Mouse (Mus musculus) layer of hippocampus, postnatal 36 days (tissue): Measurements from ENCODE around the gene Chil1. TPM values are rescaled to one million over a fixed set of nuclear protein-coding genes. Genes with fewer than 3 reads are reported as not detected.
A peak's percentile ranks its signal among the peaks of the same experiment; 100 is the strongest.

Source experiments
- DNase-seq, 2 experiments: peaks; one replicate each; pipeline ENCODE4 v3.0.0; 2022
- total RNA-seq, 2 experiments: library from RNA; stranded (reverse); gene quantifications; 2 replicates each; pipeline ENCODE4 v1.2.3; 2021

The Chil1 gene
- total RNA-seq = 10 to 100 TPM; 11.3 to 13.8 TPM

DNA sequence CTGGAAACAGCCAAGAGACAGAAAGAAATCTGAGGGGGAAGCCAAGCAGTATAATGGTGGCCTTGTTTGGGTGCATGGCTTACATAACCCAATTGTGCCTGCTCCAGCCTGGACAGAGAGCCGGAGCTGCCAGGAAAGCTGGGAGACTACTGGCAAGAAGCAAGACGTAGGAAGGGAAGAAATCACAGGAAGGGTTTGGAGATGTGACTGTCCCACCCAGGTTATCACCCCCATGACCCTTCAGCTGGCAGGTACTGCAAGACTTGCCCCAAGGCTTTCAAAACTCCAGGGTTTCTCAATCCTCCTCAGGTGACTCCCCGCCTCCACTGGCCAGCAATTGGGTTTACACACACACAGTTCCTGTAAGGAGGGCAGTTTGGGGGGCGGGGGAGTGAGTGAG is at the start of gene Chil1:
Gene Chil1, plus strand, starts transcription at position 152 of the 400 bp plus-strand sequence.
- no peak for DNase-seq

DNA sequence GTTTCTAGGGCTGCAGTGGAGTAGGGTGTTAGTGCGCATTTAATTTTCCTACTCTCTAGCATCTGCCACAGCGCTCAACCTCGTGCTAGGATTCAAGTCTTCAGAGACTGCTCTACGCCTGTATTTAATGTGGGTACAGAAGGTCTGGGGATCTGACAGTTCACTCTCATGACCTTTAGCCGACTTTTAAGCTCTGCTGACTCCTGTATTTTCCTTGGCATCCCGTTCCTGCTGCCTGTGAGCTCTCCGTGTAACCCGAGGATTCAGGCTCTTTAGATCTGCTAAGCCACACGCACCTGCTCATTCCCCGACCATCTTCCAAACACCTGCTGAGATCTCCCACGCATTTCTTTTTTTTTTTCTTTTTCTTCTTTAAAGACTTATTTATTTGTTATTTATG is 48.7 kb upstream of the Chil1 start:
- DNase-seq = no peak

- no peak for DNase-seq
Measured at GRCm38 (mm10) chr1:134136351-134136750, 45.6 kb upstream of the Chil1 start.

DNA sequence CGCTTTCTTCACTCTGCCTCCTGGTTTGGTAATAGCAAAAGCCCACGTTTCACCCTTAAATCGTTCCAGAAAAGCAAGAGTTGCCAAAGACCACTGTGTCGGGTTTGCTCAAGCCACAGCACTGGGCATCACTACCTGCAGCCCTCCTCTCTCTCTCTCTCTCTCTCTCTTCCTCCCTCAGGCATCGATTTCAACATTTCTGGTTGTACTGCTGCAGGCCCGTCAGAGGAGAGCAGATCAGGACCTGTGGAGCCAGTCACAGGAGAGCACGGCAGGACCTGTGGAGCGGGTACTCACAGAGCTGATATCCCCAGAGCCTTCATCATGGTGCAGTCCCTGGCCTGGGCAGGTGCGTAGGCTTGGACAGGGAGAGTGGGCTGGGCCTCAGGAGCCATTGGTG is 43.6 kb upstream of the Chil1 start:
- DNase-seq = no peak

DNA sequence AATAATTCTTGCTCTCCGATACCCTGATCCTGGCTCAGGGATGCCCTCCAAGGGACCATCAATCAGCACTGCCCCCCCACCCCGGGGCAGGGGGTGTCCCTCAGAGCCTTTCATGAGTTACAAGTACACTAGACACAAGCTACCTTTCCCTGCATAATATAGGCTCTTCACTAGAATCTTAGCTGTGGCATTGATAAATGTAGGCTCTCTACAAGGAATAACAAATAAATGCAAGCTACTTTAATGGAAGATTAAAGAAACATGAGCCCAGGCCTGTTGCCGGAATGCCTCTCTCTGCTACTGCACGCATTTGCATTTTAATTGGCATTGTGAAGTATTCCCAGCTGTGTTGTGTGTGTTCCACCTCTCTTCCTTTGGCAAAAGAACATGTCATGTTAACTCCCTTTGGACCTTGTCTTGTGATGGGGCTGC is 39.6 kb upstream of the Chil1 start:
- no peak for DNase-seq

DNA sequence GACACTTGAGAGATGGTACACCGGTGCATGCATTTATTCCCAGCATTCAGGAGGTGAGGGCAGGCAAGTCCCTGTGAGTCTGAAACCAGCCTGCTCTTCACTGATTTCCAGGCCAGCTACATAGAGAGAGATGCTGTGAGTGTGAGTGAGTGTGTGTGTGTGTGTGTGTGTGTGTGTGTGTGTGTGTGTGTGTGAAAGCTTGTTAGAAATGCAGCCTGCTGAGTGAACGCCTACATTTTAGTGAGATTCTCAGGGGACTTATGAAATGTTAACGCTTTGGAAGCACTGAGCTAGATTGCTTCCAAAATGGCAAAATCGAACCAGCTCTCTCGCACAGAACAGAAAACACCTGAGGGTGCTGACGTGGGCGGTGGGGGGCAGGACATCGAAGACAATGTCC is 35.9 kb upstream of the Chil1 start:
- DNase-seq = peak in 1 of 2 experiments; percentile 17

- DNase-seq = no peak
Measured at GRCm38 (mm10) chr1:134150076-134150475, 31.9 kb upstream of the Chil1 start.

- no peak for DNase-seq
Measured at GRCm38 (mm10) chr1:134150745-134151144, 31.2 kb upstream of the Chil1 start.

GRCm38 (mm10) chr1:134151655-134152412 is 30.1 kb upstream of the Chil1 start:
- DNase-seq = peak; percentile 61 to 73

- no peak for DNase-seq
Measured at GRCm38 (mm10) chr1:134152626-134153590, 29.1 kb upstream of the Chil1 start.

DNA sequence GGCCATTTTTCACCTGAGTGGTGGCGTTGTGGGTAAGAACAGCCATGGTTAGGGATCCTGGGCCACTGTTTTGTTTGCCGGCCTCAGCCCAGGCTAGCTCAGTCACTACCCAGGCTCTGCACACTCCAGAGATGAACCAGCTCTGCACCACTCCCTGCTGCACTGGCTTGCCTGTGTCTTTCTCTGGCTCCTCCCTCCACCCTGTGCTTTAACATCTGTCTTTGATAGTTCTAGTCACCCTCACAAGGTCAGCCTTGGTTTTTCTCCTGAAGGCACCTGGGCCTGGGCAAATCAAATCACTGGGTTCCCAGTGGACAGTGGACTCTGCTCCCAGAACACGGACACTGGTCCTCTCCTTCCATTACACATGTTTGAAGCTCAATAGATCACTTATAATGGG is 27.9 kb upstream of the Chil1 start:
- no peak for DNase-seq

- no peak for DNase-seq
Measured at GRCm38 (mm10) chr1:134154655-134155054, 27.3 kb upstream of the Chil1 start.

- no peak for DNase-seq
Measured at GRCm38 (mm10) chr1:134160404-134160803, 21.6 kb upstream of the Chil1 start.

GRCm38 (mm10) chr1:134161399-134161798 is 20.6 kb upstream of the Chil1 start:
- no peak for DNase-seq

GRCm38 (mm10) chr1:134162510-134163225 is 19.3 kb upstream of the Chil1 start:
- DNase-seq = no peak

DNA sequence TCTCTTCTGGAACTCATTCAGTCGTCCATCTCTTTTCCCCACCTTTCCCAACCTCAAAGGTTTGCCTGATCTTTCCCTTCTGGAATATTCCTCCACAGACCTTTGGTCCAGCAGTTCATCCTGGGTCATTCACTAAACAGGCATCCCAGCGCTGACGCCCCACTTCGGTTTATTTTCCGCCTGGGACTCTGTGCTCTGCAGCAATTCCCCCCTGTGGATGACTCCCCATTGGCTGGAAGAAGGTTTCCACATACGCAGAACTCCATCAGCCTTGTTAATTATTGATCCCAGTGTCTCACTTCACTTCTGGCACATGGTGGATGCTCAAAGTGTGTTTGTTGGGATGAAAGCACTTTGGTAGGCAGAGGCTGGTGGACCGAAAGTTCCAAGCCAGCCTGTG is 18.5 kb upstream of the Chil1 start:
- no peak for DNase-seq

DNA sequence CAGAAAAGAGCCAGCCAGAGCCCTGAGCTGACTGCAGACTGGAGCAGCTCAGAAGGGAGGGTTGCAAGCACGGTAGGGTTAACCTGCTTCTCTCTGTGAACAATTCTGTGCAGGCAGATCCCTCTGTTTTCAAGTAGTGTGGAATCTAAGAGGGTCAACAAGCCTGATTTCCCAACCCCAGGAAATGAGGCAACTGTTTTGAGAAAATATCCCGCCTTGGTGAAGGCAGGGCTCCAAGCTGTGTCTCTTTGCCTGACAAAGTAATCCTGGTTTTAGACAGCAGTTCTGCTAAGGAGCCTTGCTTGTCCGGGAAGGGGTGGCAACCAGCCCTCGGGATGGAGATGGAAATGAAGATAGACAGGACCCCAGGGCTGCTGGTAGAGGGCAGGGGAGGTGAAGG is 17.5 kb upstream of the Chil1 start:
- no peak for DNase-seq

DNA sequence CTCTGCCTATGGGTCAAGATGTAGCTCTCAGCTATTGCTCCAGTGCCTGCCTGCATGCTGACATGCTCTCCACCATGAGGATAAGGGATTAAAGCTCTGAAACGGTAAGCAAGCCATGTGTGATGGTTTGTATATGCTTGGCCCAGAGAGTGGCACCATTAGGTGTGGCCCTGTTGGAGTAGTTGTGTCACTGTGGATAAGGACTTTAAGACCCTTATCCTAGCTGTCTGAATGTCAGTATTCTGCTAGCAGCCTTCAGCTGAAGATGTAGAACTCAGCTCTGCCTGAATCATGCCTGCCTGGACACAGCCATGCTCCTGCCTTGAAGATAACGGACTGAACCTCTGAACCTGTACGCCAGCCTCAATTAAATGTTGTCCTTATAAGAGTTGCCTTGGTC is 15.4 kb upstream of the Chil1 start:
- no peak for DNase-seq

DNA sequence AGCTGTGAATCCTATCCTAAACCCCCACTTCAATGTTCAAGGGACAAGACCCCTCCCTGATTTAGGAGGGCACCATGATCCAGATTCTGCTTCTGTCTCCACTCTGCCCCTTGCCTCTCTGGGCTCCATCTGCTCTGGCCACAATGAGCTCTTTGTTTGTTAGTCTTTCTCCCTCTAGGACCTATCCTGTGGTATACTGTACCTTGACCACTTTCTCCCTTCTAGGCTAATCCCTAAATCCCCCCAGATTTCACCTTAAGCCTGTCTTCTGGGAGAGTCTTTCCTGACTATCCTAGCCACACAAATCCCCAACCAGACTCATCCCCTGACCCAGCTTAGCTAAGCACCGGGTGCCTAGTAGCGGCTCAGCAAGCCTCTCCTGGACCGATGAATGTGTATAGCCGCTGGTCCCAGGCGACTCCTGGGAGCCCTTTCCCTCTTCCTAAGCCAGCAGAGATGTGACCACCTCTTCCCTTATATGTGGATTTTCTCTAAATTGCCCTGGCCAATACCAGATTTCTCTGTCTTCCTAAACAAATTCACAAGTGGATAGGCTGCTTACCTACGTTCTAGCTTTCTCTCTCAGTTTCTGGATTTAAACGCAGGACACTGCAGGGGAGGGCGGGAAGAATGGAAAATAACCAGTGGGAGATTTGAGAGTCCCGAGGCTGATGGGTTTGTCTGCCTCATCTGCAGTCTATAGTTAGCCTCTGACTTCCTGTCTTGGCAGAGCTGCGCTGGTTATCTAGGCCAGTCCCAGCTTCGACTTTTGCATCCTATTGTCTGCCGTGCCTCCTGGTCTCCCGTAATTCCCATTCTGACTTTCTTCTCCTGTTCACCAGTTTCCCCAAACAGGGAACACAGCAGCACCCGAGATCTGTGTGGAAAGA is 14.3 kb upstream of the Chil1 start:
- no peak for DNase-seq

DNA sequence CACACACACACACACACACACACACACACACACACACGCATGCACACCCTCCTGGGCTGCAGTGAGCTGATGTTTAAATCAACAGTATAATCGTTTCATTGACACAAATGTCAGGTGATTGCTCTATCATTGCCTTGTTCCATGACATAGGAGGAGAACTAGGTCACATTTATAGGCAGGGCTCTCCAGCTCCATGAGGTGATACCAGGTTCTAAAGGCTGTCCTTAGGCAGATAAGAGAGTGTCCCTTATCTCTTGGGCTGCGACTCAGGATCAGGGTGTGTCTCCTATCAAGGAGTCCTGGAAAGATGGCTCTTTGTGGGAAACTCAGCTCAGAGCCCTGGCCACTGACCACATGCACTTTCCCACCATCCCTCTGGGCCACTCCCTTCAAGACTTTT is 13.4 kb upstream of the Chil1 start:
- DNase-seq = no peak

DNA sequence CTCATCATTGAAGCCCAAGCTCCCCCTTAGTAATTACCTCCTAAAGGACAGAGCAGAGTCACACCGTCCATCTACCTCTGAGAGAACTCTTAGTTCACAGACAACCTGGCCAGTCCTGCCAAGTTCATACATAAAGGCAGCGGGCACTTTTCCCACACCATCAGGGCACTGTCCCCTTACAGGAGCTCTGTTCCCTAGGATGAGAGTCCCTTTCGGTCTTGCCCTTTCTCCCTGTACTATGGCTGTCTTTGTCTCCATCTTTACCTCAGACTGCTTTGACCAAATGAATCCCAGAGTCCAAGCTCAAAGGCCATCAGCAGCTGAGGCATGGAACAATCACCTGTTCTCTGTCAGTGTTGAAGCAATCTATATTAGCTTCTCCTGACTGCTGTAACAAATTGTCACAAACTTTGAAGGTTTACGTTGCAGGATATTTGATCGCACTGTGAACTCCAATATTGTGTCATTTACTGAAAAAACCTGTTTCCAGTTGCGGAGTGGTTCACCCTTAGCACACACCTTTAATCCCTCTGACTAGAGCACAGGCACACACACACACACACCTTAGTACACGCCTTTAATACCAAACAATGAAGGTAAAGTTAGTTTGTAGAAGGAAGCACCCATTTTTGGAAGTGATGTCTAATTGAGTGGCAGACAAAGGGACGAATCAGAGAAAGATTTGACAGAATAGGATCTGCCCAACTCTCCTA is 12.8 kb upstream of the Chil1 start:
- DNase-seq = no peak
